Mouse (Mus musculus): ENCODE results near the gene Igsf10. TPM values are rescaled to one million over a fixed set of nuclear protein-coding genes. Genes with fewer than 3 reads are reported as not detected.

The Igsf10 gene
- polyA plus RNA-seq, 1 experiment, result 0.04 TPM

DNA sequence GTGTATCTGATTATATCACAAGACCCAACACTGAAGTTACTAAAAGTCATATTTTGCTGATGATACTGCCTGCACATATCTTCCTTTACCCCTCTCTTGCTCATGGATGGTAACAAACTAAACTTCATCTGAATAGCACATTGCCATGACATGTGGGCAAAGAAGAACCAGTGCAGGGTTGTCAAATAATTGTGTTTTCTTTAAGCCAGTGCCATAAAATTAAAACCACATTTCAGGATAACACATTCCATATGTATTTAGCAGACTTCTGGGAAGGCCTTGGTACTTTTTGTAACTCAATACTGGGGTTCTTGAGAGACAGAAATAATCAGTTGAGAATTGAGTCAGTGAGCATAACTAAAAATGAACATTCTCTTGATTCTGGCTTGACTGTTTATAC, 15.9 kb upstream of the Igsf10 start:
- no peaks in the 10 kb centered on the region for H3K27me3 ChIP-seq (ENCODE audit: control insufficient read depth, insufficient read depth, insufficient read length)
- H3K79me2 ChIP-seq (ENCODE audit: control insufficient read depth, insufficient read depth), result no peaks in the 10 kb centered on the region
- H3K79me3 ChIP-seq (ENCODE audit: low read depth), result no peaks in the 10 kb centered on the region
- no peak for TF ChIP-seq MAX (IDR thresholded peaks at IDR 0.05)
- no peak for TF ChIP-seq USF1 (IDR thresholded peaks at IDR 0.05; ENCODE audit: low read depth)
- no peak for TF ChIP-seq MYOD1 (IDR thresholded peaks at IDR 0.05; ENCODE audit: control insufficient read depth, insufficient read length, low read depth)
- TF ChIP-seq CEBPB (IDR thresholded peaks at IDR 0.05; ENCODE audit: low read depth), result no peak
- TF ChIP-seq FOSL1 (IDR thresholded peaks at IDR 0.05; ENCODE audit: insufficient read depth, low read length, poor library complexity, severe bottlenecking), result no peak
- no peak for TF ChIP-seq MYOG (IDR thresholded peaks at IDR 0.05; ENCODE audit: control insufficient read depth, extremely low read depth, insufficient read length)
- TF ChIP-seq CTCF (IDR thresholded peaks at IDR 0.05; ENCODE audit: control insufficient read depth, insufficient read depth, insufficient read length), result no peak
- H3ac ChIP-seq (ENCODE audit: control insufficient read depth, insufficient read length, low read depth), result no peak overlapping the region
- no peaks in the 10 kb centered on the region for H3K36me3 ChIP-seq (ENCODE audit: control insufficient read depth, insufficient read depth)
- H3K4me3 ChIP-seq (ENCODE audit: insufficient read depth, poor library complexity, severe bottlenecking), result no peak overlapping the region

DNA sequence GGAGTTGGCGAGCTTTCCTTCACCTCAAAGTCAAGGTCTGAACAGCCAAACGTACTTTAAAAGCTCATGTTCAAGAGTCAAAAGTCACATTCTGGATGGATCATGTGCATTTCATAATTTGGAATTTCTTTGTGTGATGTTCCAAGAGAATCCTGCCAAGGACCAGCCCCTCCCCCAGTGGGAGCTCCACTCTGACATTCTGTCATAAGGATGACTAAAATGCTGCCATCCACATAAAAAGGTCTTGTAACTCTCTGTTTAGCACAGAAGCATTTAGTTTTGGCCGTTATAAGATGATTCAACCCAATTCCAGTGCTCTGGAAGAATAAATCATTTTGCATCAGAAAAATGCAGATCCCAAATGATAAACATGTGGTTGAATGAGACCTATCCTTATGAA, 10.0 kb upstream of the Igsf10 start:
- no peaks in the 10 kb centered on the region for H3K79me3 ChIP-seq (ENCODE audit: low read depth)
- no peaks in the 10 kb centered on the region for H3K27me3 ChIP-seq (ENCODE audit: control insufficient read depth, insufficient read depth, insufficient read length)
- H3K36me3 ChIP-seq (ENCODE audit: control insufficient read depth, insufficient read depth), result no peaks in the 10 kb centered on the region
- no peak overlapping the region for H3ac ChIP-seq (ENCODE audit: control insufficient read depth, insufficient read length, low read depth)
- TF ChIP-seq CEBPB (IDR thresholded peaks at IDR 0.05; ENCODE audit: low read depth) (no peak), CTCF (IDR thresholded peaks at IDR 0.05; ENCODE audit: control insufficient read depth, insufficient read depth, insufficient read length) (no peak), MYOG (IDR thresholded peaks at IDR 0.05; ENCODE audit: control insufficient read depth, extremely low read depth, insufficient read length) (no peak), MYOD1 (IDR thresholded peaks at IDR 0.05; ENCODE audit: control insufficient read depth, insufficient read length, low read depth) (no peak), USF1 (IDR thresholded peaks at IDR 0.05; ENCODE audit: low read depth) (no peak)
- no peaks in the 10 kb centered on the region for H3K79me2 ChIP-seq (ENCODE audit: control insufficient read depth, insufficient read depth)
- no peak overlapping the region for H3K4me3 ChIP-seq (ENCODE audit: insufficient read depth, poor library complexity, severe bottlenecking)

DNA sequence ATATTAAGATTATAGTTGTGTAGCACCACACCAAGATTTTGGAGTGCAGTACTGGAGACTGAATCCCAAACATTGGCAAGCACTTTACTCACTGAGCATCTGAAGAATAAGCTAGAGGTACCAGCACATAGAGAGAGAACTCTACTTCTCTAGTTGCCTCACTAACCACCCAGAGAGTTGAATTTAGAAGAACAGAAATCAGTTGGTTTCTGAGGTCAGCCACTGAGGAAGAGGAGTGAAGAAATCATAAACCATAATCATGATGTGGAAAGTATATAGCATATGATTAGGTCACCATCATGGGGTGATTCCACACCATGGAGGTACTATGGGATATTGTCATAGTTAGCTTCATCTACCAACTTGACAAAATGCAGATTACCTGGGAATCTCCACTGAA, 7.6 kb upstream of the Igsf10 start:
- no peaks in the 10 kb centered on the region for H3K79me2 ChIP-seq (ENCODE audit: control insufficient read depth, insufficient read depth)
- H3K27me3 ChIP-seq (ENCODE audit: control insufficient read depth, insufficient read depth, insufficient read length), result no peaks in the 10 kb centered on the region
- no peak overlapping the region for H3K4me3 ChIP-seq (ENCODE audit: insufficient read depth, poor library complexity, severe bottlenecking)
- H3K79me3 ChIP-seq (ENCODE audit: low read depth), result no peaks in the 10 kb centered on the region
- no peak overlapping the region for H3ac ChIP-seq (ENCODE audit: control insufficient read depth, insufficient read length, low read depth)
- TF ChIP-seq CEBPB (IDR thresholded peaks at IDR 0.05; ENCODE audit: low read depth) (no peak), CTCF (IDR thresholded peaks at IDR 0.05; ENCODE audit: control insufficient read depth, insufficient read depth, insufficient read length) (no peak), MYOG (IDR thresholded peaks at IDR 0.05; ENCODE audit: control insufficient read depth, extremely low read depth, insufficient read length) (no peak)
- H3K36me3 ChIP-seq (ENCODE audit: control insufficient read depth, insufficient read depth), result no peaks in the 10 kb centered on the region

DNA sequence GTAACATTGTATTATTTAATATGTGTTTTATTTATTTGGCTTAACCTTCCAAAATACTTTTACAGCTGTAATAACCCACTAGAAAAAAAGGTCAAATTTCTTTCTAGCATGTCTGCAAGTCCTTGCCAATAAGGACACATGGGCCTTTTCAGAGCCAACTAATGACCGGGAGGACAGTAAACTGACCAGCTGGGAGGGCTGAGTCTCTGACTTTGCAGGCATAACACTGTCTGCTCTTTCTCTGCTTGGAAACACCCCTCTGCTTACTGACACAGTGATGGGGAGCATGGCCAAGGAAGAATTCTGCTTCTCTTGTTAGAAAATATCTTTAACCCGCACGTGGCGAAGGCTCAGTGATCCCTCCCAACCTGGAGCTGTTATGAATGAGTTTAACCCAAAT, 1.2 kb downstream of the Igsf10 start:
- no peaks in the 10 kb centered on the region for H3K36me3 ChIP-seq (ENCODE audit: control insufficient read depth, insufficient read depth)

DNA sequence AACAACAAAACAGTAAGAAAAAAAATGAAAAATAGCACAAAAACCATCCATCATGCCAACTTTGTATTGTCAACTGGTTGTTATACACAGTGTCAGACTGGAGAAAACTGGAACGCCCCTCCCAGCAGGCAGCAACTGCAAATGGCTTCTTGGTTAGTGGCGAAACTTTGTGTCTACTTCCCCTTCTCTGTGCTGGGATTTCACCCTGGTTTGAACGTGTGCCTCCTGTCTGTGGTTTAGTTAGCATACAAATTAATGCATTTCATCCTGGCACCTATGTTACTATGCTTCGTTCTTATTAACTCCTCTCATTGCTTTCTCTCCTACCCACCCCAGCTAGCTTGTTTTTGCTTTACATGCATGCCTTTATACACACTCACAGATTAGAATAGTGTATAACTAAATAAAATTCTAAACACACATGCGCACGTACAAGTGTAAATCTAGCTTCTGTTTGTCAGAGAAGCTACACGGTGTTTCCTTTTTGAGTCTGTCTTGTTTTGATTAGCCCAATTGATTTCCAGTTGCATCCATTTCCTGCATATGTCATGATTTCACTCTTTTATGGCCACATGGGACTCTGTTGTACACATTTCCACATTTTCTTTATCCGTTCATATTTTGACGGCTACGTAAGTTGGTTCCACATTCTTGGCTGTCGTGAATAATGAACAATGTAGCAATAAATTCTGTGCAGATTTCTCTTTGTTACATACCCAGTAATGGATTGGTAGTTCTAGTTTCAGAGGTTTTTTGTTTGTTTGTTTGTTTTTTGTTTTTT, 2.4 kb downstream of the Igsf10 start:
- no peak overlapping the region for H3ac ChIP-seq (ENCODE audit: control insufficient read depth, insufficient read length, low read depth)
- no peak overlapping the region for H3K4me3 ChIP-seq (ENCODE audit: insufficient read depth, poor library complexity, severe bottlenecking)
- TF ChIP-seq CTCF (IDR thresholded peaks at IDR 0.05; ENCODE audit: control insufficient read depth, insufficient read depth, insufficient read length) (no peak), FOSL1 (IDR thresholded peaks at IDR 0.05; ENCODE audit: insufficient read depth, low read length, poor library complexity, severe bottlenecking) (no peak)
- H3K36me3 ChIP-seq (ENCODE audit: control insufficient read depth, insufficient read depth), result no peaks in the 10 kb centered on the region
- no peaks in the 10 kb centered on the region for H3K27me3 ChIP-seq (ENCODE audit: control insufficient read depth, insufficient read depth, insufficient read length)
- H3K79me2 ChIP-seq (ENCODE audit: control insufficient read depth, insufficient read depth), result no peaks in the 10 kb centered on the region
- no peaks in the 10 kb centered on the region for H3K79me3 ChIP-seq (ENCODE audit: low read depth)

More for the DNA sequence above, 1.2 kb downstream of the Igsf10 start:
- Histone ChIP-seq H3K79me2 (ENCODE audit: control insufficient read depth, insufficient read depth) (no peaks in the 10 kb centered on the region), H3K4me3 (ENCODE audit: insufficient read depth, poor library complexity, severe bottlenecking) (no peak overlapping the region), H3ac (ENCODE audit: control insufficient read depth, insufficient read length, low read depth) (no peak overlapping the region), H3K27me3 (ENCODE audit: control insufficient read depth, insufficient read depth, insufficient read length) (no peaks in the 10 kb centered on the region), H3K79me3 (ENCODE audit: low read depth) (no peaks in the 10 kb centered on the region)
- TF ChIP-seq CEBPB (IDR thresholded peaks at IDR 0.05; ENCODE audit: low read depth), result no peak
- TF ChIP-seq CTCF (IDR thresholded peaks at IDR 0.05; ENCODE audit: control insufficient read depth, insufficient read depth, insufficient read length), result no peak

DNA sequence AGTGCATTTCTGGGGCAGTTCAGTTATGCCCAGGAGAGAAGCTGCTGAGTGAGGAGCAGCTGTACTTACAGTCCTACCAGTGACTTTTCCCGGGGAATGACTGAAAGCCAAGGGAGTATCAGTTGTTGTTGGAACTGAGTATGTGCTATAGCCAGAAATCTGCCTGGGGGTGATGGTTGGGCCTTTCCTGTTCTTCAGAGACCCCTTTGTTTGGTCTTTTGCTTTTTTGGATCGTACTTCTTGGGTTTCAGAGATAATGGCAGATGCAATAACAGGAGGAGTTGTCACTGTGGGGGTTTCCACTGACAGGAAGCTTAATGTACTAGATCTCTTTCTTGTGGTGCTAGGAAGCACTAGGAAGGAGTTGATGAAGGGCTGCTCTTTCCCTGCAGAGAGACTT, 15.7 kb downstream of the Igsf10 start:
- Histone ChIP-seq H3K4me3 (ENCODE audit: insufficient read depth, poor library complexity, severe bottlenecking) (no peak overlapping the region), H3K36me3 (ENCODE audit: control insufficient read depth, insufficient read depth) (no peaks in the 10 kb centered on the region), H3K27me3 (ENCODE audit: control insufficient read depth, insufficient read depth, insufficient read length) (no peaks in the 10 kb centered on the region), H3K79me2 (ENCODE audit: control insufficient read depth, insufficient read depth) (no peaks in the 10 kb centered on the region), H3K79me3 (ENCODE audit: low read depth) (no peaks in the 10 kb centered on the region), H3ac (ENCODE audit: control insufficient read depth, insufficient read length, low read depth) (no peak overlapping the region)
- TF ChIP-seq MYOG (IDR thresholded peaks at IDR 0.05; ENCODE audit: control insufficient read depth, extremely low read depth, insufficient read length), result no peak
- no peak for TF ChIP-seq FOSL1 (IDR thresholded peaks at IDR 0.05; ENCODE audit: insufficient read depth, low read length, poor library complexity, severe bottlenecking)
- no peak for TF ChIP-seq CEBPB (IDR thresholded peaks at IDR 0.05; ENCODE audit: low read depth)
- TF ChIP-seq MAX (IDR thresholded peaks at IDR 0.05), result no peak
- TF ChIP-seq MYOD1 (IDR thresholded peaks at IDR 0.05; ENCODE audit: control insufficient read depth, insufficient read length, low read depth), result no peak
- no peak for TF ChIP-seq CTCF (IDR thresholded peaks at IDR 0.05; ENCODE audit: control insufficient read depth, insufficient read depth, insufficient read length)
- TF ChIP-seq USF1 (IDR thresholded peaks at IDR 0.05; ENCODE audit: low read depth), result no peak

All from C2C12 (cell line).